Mouse (Mus musculus): Measurements from ENCODE around the gene Dph1. TPM values are rescaled to one million over a fixed set of nuclear protein-coding genes. Genes with fewer than 3 reads are reported as not detected.
A peak's percentile ranks its signal among the peaks of the same experiment; 100 is the strongest.

The Dph1 gene
- 17.2 and 20.5 TPM in 2 replicates for polyA plus RNA-seq (2015; fragmentation: Nextera tagmentation; extraction: Ambion mirVana)

DNA sequence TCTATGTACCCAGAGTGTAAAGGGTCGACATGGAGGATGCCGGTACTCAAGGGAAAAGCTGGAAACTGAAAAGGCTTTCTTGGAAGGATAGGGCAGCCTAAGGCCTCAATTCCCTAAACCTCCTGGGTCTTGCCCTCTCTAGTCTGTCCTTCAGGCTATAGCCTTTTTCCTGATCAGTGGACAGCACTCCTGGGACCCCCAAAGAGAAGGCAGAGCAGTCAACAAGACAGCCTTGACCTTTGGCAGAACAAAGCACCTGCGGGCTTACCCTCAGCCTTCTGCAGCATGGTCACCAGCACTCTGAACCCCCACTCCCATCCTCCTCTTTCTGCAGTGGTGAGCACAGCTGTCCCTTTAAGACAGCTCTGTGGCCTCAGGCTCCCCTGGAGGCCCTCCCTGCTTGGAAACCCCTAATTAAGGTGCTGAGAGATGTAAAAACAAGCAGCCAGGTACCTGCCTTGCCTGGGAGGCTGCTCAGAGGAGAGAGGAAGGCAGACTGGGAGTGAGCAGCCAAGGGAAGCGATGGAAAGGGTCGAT lies at the start of gene Dph1:
Gene Dph1, minus strand, starts transcription at position 337 of the 537 bp plus-strand sequence.
- H3K4me1 ChIP-seq (replicated peaks) = peaks cover 65% of the 10 kb centered on the region

DNA sequence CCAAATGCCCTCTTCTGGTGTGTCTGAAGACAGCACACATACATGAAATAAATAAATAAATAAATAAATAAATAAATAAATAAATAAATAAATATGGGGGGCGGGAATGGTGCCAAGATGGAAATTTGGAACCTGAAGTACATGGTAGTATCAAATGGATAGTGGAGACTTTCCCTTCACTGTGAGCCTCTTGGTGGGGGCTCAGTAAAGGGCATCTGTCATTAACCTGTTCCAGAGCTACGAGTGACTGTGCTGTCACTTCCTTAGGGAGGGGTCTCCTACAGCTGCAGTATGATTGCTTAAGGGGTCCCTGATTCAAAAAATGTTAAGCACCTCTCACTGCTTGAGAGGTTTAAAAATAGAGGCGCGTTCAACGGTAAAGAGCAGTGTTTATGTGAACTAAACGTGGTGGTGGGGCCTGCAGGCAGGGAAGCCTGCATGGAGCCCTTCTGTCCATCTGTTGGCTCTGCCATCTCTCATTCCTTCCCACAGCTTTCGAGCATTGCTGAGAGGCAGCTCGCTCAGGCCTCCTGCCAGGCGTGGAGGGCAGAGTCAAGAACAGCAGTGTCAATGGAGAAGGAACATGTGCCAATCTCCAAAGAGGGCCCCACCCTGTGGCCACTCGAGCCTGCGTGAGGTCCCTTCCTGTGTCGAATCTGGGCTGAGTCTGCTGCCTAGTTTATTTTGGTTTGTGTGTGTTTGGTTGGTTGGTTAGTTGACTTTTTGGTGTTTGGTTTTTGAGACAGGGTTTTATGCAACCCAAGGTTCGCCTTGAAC lies 49.3 kb upstream of the Dph1 start:
- peak; percentile 64 for ATAC-seq (replicated peaks; ENCODE audit: insufficient number of reproducible peaks, insufficient read depth, low FRiP score, low read depth)
- WGBS = 37% methylated on average over 13 of the region's 13 CpGs

More for the DNA sequence above, at the start of gene Dph1:
- no peaks in the 10 kb centered on the region for H3K36me3 ChIP-seq
- WGBS = 55% methylated on average over 5 of the region's 5 CpGs
- ATAC-seq (replicated peaks; ENCODE audit: insufficient number of reproducible peaks, insufficient read depth, low FRiP score, low read depth) = no peak
- peak within 1 kb of the TSS; percentile 51 for H3K27ac ChIP-seq
- peak within 1 kb of the TSS; percentile 89 for H3K4me2 ChIP-seq
- no peaks in the 10 kb centered on the region for H3K9me3 ChIP-seq (replicated peaks)
- H3K27me3 ChIP-seq = peaks cover 25% of the 10 kb centered on the region
- peak within 1 kb of the TSS; percentile 70 for H3K9ac ChIP-seq
- H3K4me3 ChIP-seq = peak within 1 kb of the TSS; percentile 67

DNA sequence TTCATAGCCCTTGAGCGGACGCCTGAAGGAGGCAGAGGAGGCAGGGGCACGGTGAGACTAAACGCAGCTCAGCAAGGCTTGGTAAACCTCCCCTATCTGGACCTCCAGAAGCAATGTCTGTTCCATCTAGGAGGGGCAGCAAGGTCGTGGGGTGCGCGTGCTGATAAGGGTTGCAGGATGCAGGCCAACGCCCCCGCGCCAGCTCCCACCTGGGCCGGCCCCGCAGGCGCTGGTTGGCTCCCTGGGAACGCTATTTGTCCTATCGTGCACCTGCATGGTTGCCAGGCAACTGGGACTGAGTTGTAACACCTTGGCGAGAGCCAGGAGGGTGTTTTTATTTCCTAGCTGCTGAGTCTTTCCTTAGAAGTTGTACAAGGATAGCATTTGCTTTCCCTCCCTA lies 43.7 kb upstream of the Dph1 start:
- no peaks in the 10 kb centered on the region for H3K9me3 ChIP-seq (replicated peaks)
- ATAC-seq (replicated peaks; ENCODE audit: insufficient number of reproducible peaks, insufficient read depth, low FRiP score, low read depth) = no peak
- H3K4me2 ChIP-seq = no peak overlapping the region
- H3K27me3 ChIP-seq = peaks cover 9% of the 10 kb centered on the region; the same call in 1 of the 2 replicates
- H3K4me3 ChIP-seq = no peak overlapping the region
- WGBS = 16% methylated on average over 16 of the region's 16 CpGs
- peaks cover 22% of the 10 kb centered on the region for H3K4me1 ChIP-seq (replicated peaks)
- no peak overlapping the region for H3K9ac ChIP-seq
- H3K27ac ChIP-seq = no peak overlapping the region
- H3K36me3 ChIP-seq = no peaks in the 10 kb centered on the region

More for the DNA sequence above, 49.3 kb upstream of the Dph1 start:
- Histone ChIP-seq H3K27ac (peak overlapping the region; percentile 82), H3K36me3 (no peaks in the 10 kb centered on the region), H3K4me1 (replicated peaks) (peaks cover 42% of the 10 kb centered on the region), H3K9me3 (replicated peaks) (no peaks in the 10 kb centered on the region), H3K27me3 (no peaks in the 10 kb centered on the region), H3K9ac (no peak overlapping the region), H3K4me3 (no peak overlapping the region), H3K4me2 (0 out of 2 replicates have a peak overlapping the region, but pooled peaks have one; percentile 3)

DNA sequence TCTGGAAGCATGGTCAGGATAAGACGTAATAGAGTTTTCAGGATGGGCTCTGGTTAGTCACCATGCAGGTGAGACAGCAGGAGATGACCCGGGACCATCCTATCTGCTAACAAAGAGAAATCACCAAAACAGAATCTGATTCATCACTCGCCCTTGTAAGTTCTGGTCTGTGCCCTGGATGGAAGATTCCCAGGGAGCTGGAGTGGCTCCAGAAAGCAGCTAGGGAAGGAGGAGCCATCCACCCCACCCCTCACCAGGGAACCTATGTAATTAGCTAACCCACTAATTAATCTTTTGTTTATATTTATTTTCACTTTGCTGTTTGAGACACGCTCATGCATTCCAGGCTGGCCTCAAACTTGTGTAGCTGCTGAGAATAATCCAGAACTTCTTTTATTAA lies 41.4 kb upstream of the Dph1 start:
- Histone ChIP-seq H3K27ac (no peak overlapping the region), H3K9ac (no peak overlapping the region), H3K4me3 (no peak overlapping the region), H3K4me2 (no peak overlapping the region), H3K4me1 (replicated peaks) (peaks cover 22% of the 10 kb centered on the region), H3K27me3 (peaks cover 9% of the 10 kb centered on the region; the same call in 1 of the 2 replicates), H3K36me3 (no peaks in the 10 kb centered on the region), H3K9me3 (replicated peaks) (no peaks in the 10 kb centered on the region)
- WGBS = 71% methylated on average over 4 of the region's 4 CpGs
- ATAC-seq (replicated peaks; ENCODE audit: insufficient number of reproducible peaks, insufficient read depth, low FRiP score, low read depth) = no peak

DNA sequence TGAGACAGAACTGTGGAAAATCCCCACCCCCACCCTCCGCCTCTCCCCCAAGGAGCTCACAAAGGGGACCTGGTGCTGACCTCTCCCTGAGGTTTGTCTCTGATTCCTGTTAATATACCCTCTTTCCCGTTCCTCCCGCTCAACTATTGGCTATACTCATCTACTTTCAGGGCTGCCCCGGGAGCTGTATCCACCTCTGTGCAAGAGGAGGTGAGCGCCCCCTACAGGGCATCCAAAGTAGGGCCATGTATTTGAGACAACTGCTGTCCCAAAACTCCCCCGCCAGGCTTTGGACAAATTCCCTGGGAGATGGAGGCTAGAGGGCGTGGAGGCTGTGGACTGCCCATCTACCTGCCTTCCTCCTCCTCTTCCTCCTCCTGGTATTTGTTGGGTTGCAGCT lies 40.7 kb upstream of the Dph1 start:
- H3K4me3 ChIP-seq = no peak overlapping the region
- no peak overlapping the region for H3K4me2 ChIP-seq
- ATAC-seq (replicated peaks; ENCODE audit: insufficient number of reproducible peaks, insufficient read depth, low FRiP score, low read depth) = peak; percentile 47; the same call in 1 of the 2 replicates
- H3K27ac ChIP-seq = no peak overlapping the region
- 13% methylated on average over 7 of the region's 7 CpGs for WGBS
- H3K36me3 ChIP-seq = no peaks in the 10 kb centered on the region
- no peak overlapping the region for H3K9ac ChIP-seq
- H3K9me3 ChIP-seq (replicated peaks) = no peaks in the 10 kb centered on the region
- peaks cover 9% of the 10 kb centered on the region; the same call in 1 of the 2 replicates for H3K27me3 ChIP-seq
- H3K4me1 ChIP-seq (replicated peaks) = peaks cover 22% of the 10 kb centered on the region

DNA sequence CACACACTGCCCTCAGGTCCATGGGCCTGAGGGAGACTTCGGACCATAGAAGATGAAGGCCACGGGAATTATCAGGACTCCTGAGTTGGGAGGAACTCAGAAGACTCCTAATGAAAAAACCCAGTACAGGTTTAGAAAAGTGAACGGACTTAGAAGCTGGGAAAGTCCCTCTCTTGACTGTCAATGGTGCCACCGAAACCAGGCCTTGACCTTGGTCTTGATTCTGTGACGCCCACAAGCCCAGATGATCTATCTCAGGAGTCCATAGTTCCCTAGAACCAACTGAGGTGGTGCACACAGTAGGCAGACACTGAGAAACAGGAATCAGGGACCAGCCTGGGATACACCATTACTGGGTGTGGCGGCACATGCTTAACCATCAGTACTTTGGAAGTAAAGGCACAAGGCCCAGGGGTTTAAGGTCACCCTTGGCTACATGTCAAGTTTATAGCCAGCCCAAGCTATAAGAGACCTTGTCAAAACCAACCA lies 39.3 kb upstream of the Dph1 start:
- H3K9ac ChIP-seq = no peak overlapping the region
- no peak overlapping the region for H3K4me3 ChIP-seq
- peaks cover 9% of the 10 kb centered on the region; the same call in 1 of the 2 replicates for H3K27me3 ChIP-seq
- 93% methylated on average over 6 of the region's 6 CpGs for WGBS
- no peak overlapping the region for H3K27ac ChIP-seq
- no peaks in the 10 kb centered on the region for H3K36me3 ChIP-seq
- peaks cover 22% of the 10 kb centered on the region for H3K4me1 ChIP-seq (replicated peaks)
- H3K4me2 ChIP-seq = no peak overlapping the region
- no peak for ATAC-seq (replicated peaks; ENCODE audit: insufficient number of reproducible peaks, insufficient read depth, low FRiP score, low read depth)
- no peaks in the 10 kb centered on the region for H3K9me3 ChIP-seq (replicated peaks)

DNA sequence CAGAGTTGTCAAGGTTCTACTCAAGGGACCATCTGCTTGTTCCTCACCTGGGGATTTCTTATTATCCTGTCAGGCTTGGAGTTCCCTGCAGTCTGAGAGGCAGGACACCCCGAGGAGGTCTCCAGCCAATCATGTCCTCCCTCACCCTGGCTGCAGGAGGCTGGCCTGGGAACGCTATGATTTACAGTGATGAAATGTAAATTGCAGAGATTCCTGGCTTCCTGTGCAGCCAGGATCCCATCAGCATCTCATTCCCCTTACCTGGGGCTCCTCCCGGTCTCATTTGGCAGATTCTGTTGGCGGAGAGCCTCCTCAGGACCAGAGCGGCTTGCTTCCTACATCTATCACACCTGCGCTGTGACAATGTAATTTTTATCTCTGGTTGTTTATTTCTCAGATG lies 38.2 kb upstream of the Dph1 start:
- Histone ChIP-seq H3K9ac (no peak overlapping the region), H3K4me3 (no peak overlapping the region), H3K4me2 (no peak overlapping the region), H3K27ac (no peak overlapping the region), H3K4me1 (replicated peaks) (peaks cover 12% of the 10 kb centered on the region), H3K36me3 (no peaks in the 10 kb centered on the region), H3K27me3 (peaks cover 4% of the 10 kb centered on the region; the same call in 1 of the 2 replicates), H3K9me3 (replicated peaks) (no peaks in the 10 kb centered on the region)
- ATAC-seq (replicated peaks; ENCODE audit: insufficient number of reproducible peaks, insufficient read depth, low FRiP score, low read depth) = no peak
- WGBS = 69% methylated on average over 6 of the region's 6 CpGs

DNA sequence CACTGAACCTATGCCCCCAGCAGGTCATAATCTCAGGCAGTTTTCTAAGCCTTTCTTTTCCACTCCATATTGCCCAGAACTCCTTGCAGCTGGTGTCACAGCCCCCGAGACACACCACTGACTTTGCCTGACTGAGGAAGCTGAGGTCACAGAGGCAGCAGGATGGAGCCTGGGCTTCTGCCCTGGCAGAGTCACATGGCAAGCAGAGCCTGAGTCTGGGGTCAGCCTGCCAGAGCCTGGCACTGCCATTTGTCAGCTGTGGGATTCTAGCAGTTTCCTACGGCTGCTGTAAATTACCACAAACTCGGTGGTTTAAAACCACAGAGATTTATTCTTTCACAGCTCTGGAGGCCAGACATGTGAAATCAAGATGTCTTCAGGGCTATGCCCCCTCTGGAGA lies 36.6 kb upstream of the Dph1 start:
- H3K4me1 ChIP-seq (replicated peaks) = peaks cover 11% of the 10 kb centered on the region
- H3K4me2 ChIP-seq = no peak overlapping the region
- no peak for ATAC-seq (replicated peaks; ENCODE audit: insufficient number of reproducible peaks, insufficient read depth, low FRiP score, low read depth)
- H3K9ac ChIP-seq = no peak overlapping the region
- H3K9me3 ChIP-seq (replicated peaks) = no peaks in the 10 kb centered on the region
- WGBS = 54% methylated on average over 3 of the region's 3 CpGs
- no peaks in the 10 kb centered on the region for H3K36me3 ChIP-seq
- H3K27ac ChIP-seq = no peak overlapping the region
- H3K4me3 ChIP-seq = no peak overlapping the region
- no peaks in the 10 kb centered on the region for H3K27me3 ChIP-seq

DNA sequence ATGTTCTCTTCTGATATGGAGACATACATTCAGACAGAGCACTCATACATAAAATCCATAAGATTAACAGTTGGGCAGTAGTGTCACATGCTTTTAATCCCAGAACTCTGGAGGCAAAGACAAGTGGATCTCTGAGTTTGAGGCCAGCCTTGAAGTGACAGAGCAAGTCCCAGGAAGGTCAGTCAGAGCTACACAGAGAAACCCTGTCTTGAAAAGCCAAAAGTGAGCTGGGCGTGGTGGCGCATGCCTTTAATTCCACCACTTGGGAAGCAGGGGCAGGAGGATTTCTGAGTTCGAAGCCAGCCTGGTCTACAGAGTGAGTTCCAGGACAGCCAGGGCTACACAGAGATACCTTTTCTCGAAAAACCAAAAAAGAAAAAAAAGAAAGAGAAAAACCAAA lies 33.8 kb upstream of the Dph1 start:
- WGBS = 80% methylated on average over 4 of the region's 4 CpGs
- no peaks in the 10 kb centered on the region for H3K27me3 ChIP-seq
- no peaks in the 10 kb centered on the region for H3K9me3 ChIP-seq (replicated peaks)
- H3K9ac ChIP-seq = no peak overlapping the region
- no peak overlapping the region for H3K4me3 ChIP-seq
- ATAC-seq (replicated peaks; ENCODE audit: insufficient number of reproducible peaks, insufficient read depth, low FRiP score, low read depth) = no peak
- H3K4me2 ChIP-seq = no peak overlapping the region
- no peak overlapping the region for H3K27ac ChIP-seq
- no peaks in the 10 kb centered on the region for H3K36me3 ChIP-seq
- H3K4me1 ChIP-seq (replicated peaks) = peaks cover 16% of the 10 kb centered on the region

DNA sequence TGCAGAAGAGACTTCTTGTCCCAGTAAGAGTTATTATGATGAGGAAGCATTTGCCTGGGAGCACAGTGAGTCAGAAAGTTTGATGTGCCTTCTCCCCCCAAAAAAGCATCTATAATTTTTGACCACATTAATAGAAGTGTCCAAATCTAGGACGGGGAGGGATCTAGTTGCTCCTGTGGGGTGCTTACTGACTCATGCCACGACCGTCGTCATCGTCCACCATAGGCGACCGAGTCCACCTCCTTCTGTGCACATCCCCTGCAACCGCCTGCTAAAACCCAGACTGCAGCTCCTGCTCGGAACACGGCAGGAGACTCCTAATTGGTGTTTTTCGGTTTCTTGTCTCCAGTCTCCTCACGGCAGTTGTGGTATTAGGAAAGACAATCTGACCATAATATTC lies 33.0 kb upstream of the Dph1 start:
- Histone ChIP-seq H3K4me2 (no peak overlapping the region), H3K4me3 (no peak overlapping the region), H3K27ac (no peak overlapping the region), H3K27me3 (no peaks in the 10 kb centered on the region), H3K4me1 (replicated peaks) (peaks cover 22% of the 10 kb centered on the region), H3K36me3 (no peaks in the 10 kb centered on the region), H3K9me3 (replicated peaks) (no peaks in the 10 kb centered on the region), H3K9ac (no peak overlapping the region)
- WGBS = 89% methylated on average over 12 of the region's 12 CpGs
- ATAC-seq (replicated peaks; ENCODE audit: insufficient number of reproducible peaks, insufficient read depth, low FRiP score, low read depth) = no peak

DNA sequence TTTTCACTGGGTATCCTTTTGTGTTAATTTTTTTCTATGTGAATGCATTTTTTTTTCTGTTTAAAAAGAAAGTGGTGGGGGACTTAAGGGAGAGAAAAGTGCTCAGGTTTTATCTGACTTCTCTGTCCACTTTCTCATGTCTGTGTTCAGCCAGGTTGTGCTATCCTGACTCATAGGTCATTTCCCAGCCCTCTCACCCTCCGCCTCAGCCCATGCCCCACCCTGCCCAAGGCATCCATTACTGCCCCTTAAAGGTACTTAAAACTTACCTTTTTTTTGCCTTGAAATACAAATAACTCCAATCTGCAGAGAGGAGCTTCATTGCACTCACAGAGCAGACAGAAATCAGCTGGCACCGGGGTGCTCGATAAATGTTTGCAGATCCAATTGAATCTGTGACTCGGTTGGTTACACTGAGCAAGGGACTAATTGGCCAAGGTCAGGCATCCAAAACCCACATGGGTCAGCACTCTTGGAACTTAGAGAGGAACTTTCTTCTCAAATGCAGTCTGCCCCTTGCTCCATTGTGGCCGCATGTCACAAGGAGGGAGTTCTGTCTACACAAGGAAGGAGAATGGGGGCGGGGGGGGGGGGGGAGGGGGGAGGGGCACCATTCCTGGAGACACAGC lies 29.6 kb upstream of the Dph1 start:
- Histone ChIP-seq H3K9me3 (replicated peaks) (no peaks in the 10 kb centered on the region), H3K27ac (peak overlapping the region; percentile 64), H3K27me3 (no peaks in the 10 kb centered on the region), H3K36me3 (no peaks in the 10 kb centered on the region), H3K9ac (0 out of 2 replicates have a peak overlapping the region, but pooled peaks have one; percentile 6), H3K4me2 (peak overlapping the region; percentile 29), H3K4me1 (replicated peaks) (peaks cover 30% of the 10 kb centered on the region), H3K4me3 (no peak overlapping the region; the same call in 1 of the 2 replicates)
- 39% methylated on average over 6 of the region's 6 CpGs for WGBS
- no peak for ATAC-seq (replicated peaks; ENCODE audit: insufficient number of reproducible peaks, insufficient read depth, low FRiP score, low read depth)

Measured in heart, embryonic 15.5 days (tissue).